Mouse (Mus musculus): Measurements from ENCODE around the gene Cd3e.
A peak's percentile ranks its signal among the peaks of the same experiment; 100 is the strongest.
"Not testable (repeated sequence)": the region's sequence is repeated elsewhere in the genome, so short reads cannot be mapped to it uniquely, and the experiment has no call there.

The Cd3e gene

GRCm38 (mm10) chr9:45009180-45010078 is at the start of gene Cd3e:
Gene Cd3e (minus strand): TSS chr9:45009627.
- no peak for DNase-seq

- DNase-seq: no peak
Measured at GRCm38 (mm10) chr9:45058304-45058940, 49.0 kb upstream of the Cd3e start.

GRCm38 (mm10) chr9:45055082-45055713 is 45.8 kb upstream of the Cd3e start, which contains the start of gene Mpzl3:
Gene Mpzl3 (plus strand): TSS chr9:45055186.
- DNase-seq: peak; percentile 77 to 79

- DNase-seq: no peak
Measured at GRCm38 (mm10) chr9:45050301-45050700, 40.9 kb upstream of the Cd3e start.

- DNase-seq: no peak
Measured at GRCm38 (mm10) chr9:45049731-45050130, 40.3 kb upstream of the Cd3e start.

- DNase-seq: no peak
Measured at GRCm38 (mm10) chr9:45048511-45048910, 39.1 kb upstream of the Cd3e start.

GRCm38 (mm10) chr9:45046973-45047372 is 37.5 kb upstream of the Cd3e start:
- no peak for DNase-seq

GRCm38 (mm10) chr9:45042947-45043346 is 33.5 kb upstream of the Cd3e start:
- peak in 1 of 2 experiments; percentile 12 for DNase-seq

- DNase-seq: peak; percentile 75 to 84
Measured at GRCm38 (mm10) chr9:45042056-45042720, 32.8 kb upstream of the Cd3e start.

- peak in 1 of 2 experiments; percentile 45 for DNase-seq
Measured at GRCm38 (mm10) chr9:45041131-45041838, 31.9 kb upstream of the Cd3e start.

GRCm38 (mm10) chr9:45040066-45040845 is 30.8 kb upstream of the Cd3e start:
- DNase-seq: peak in 1 of 2 experiments; percentile 30

- no peak for DNase-seq
Measured at GRCm38 (mm10) chr9:45039499-45039898, 30.1 kb upstream of the Cd3e start, which contains the start of gene Mpzl2. Gene Mpzl2 (plus strand): TSS chr9:45039799.

- not testable (repeated sequence) for DNase-seq
Measured at GRCm38 (mm10) chr9:45037803-45038202, 28.4 kb upstream of the Cd3e start.

GRCm38 (mm10) chr9:45034526-45034925 is 25.1 kb upstream of the Cd3e start:
- no peak for DNase-seq

GRCm38 (mm10) chr9:45032261-45032660 is 22.8 kb upstream of the Cd3e start:
- no peak for DNase-seq

- no peak for DNase-seq
Measured at GRCm38 (mm10) chr9:45030341-45030740, 20.9 kb upstream of the Cd3e start.

GRCm38 (mm10) chr9:45027376-45027775 is 17.9 kb upstream of the Cd3e start:
- no peak for DNase-seq

GRCm38 (mm10) chr9:45024187-45024586 is 14.8 kb upstream of the Cd3e start:
- no peak for DNase-seq

- DNase-seq: no peak
Measured at GRCm38 (mm10) chr9:45023638-45024037, 14.2 kb upstream of the Cd3e start.

GRCm38 (mm10) chr9:45022800-45023199 is 13.4 kb upstream of the Cd3e start:
- peak; percentile 20 to 46 for DNase-seq

- DNase-seq: no peak
Measured at GRCm38 (mm10) chr9:45018031-45018430, 8.6 kb upstream of the Cd3e start.

Data from lung, adult 18-20 months (tissue).